Mouse (Mus musculus) ES-Bruce4 (cell line): ENCODE results near the gene Ruvbl1.

Experiments
- CTCF ChIP-seq: IDR thresholded peaks from one replicate; pipeline ENCODE4 v1.8.1; 2011; ENCODE audit warnings: low read depth, low read length
- EP300 ChIP-seq: IDR thresholded peaks from 2 replicates; pipeline ENCODE4 v1.6.1; 2011; ENCODE audit warnings: low read depth, low read length; ENCODE audit not compliant: insufficient read depth

GRCm38 (mm10) chr6:88530306-88530705 is 65.1 kb downstream of the Ruvbl1 start:
- TF ChIP-seq CTCF (no peak), EP300 (no peak)
